Mouse (Mus musculus) spleen, postnatal 14 days (tissue): ENCODE results near the gene Olfr146.

Source experiments
- DNase-seq, 2 experiments: peaks; one replicate each; pipeline ENCODE4 v3.0.0; 2021 to 2022; ENCODE audit warnings: low spot score in 2 of 2

Gene Olfr146

DNA sequence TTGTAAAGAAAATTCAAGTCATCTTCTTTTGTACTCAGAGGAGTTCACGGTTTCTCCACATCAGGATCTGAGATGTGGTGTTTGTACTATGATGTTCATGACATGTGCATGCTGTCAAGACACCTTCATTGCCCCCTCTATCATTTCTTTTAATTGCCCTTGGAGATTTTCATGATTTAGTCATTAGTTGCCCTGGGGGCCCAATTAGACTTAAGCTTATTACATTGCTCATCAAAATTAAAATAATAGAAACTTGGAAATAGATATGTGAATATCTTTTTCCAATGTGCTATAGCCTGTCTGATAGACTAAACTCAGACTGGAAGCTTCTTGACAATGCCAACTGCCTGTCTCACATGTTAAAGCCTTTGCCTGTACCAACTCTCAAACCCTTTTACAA is at the start of gene Olfr146:
Gene Olfr146 (minus strand): TSS at position 101 of the 400 bp plus-strand sequence.
- no peak for DNase-seq

GRCm38 (mm10) chr9:39064851-39065250 is 41.7 kb upstream of the Olfr146 start, which contains the start of gene Olfr937:
TSS of gene Olfr937 (minus strand) at chr9:39064951.
- DNase-seq = no peak

DNA sequence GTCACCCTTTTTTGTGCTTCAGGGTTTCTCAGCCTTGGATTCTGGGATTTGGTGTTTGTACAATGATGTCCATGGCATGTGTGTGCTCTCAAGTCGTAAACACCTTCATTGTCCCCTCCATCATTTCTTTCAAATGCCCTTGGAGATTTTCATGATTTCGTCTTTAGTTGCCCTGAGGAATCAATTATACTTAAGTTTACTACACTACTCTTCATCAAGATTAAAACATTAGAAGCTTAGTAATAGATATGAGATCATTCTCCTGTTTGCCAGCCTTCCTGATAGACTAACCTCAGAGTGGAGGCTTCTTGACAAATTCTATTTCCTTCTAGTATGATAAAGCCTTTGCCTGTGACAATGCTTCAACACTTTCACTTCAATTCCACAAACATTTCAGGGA is 23.6 kb downstream of the Olfr146 start, which contains the start of gene Olfr935:
Gene Olfr935 (minus strand): TSS at position 101 of the 400 bp plus-strand sequence.
- DNase-seq = no peak

GRCm38 (mm10) chr9:38988215-38988614 is 35.0 kb downstream of the Olfr146 start, which contains the start of gene Olfr934:
TSS of gene Olfr934 (minus strand) at chr9:38988315.
- no peak for DNase-seq

DNA sequence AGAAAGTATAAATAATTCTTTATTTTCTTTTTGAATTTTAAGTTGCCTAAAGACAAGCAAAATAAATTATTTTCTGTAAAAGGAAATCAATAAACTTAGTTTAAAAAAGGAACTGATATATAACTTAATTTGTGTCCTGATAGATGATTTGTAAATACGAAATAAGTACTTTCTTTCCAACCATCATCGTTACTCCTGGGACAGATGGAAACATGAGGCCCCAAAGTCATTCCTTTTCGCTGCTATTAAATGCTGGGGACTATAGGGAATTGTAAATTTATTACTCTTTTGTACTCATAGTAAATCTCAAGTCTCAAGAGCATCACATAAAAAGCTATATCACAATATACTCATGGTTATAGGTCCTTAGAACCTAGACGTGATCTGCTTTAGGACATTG is 51.2 kb downstream of the Olfr146 start, which contains the start of gene Olfr933:
Gene Olfr933 (plus strand): TSS at position 301 of the 400 bp plus-strand sequence.
- no peak for DNase-seq
